Mouse (Mus musculus) olfactory bulb, adult 2 months (tissue): Measurements from ENCODE around the gene Cdkl1. TPM values are rescaled to one million over a fixed set of nuclear protein-coding genes. Genes with fewer than 3 reads are reported as not detected.

Experiments used
- H3K27ac ChIP-seq: fragments of 200-500 bp; 2 replicates; pipeline ENCODE4 v1.5.1; 2012; ENCODE audit warnings: low read depth, low read length; ENCODE audit not compliant: insufficient read depth
- H3K4me1 ChIP-seq: fragments of 200-500 bp; 2 replicates; pipeline ENCODE4 v1.6.1; 2012; ENCODE audit warnings: low read length; ENCODE audit not compliant: control insufficient read depth, insufficient read depth
- H3K4me3 ChIP-seq: fragments of 200-500 bp; 2 replicates; pipeline ENCODE4 v1.5.1; 2012; ENCODE audit warnings: mild to moderate bottlenecking, low read depth, low read length, moderate library complexity; ENCODE audit not compliant: insufficient read depth
- CTCF ChIP-seq: fragments of 200-500 bp; IDR thresholded peaks from 2 replicates; pipeline ENCODE4 v1.5.1; 2012; ENCODE audit warnings: low read depth, mild to moderate bottlenecking, low read length, moderate library complexity; ENCODE audit not compliant: insufficient read depth
- POLR2A ChIP-seq: fragments of 200-500 bp; IDR thresholded peaks from 2 replicates; pipeline ENCODE4 v1.6.1; 2012; ENCODE audit warnings: mild to moderate bottlenecking, low read depth, low read length, moderate library complexity; ENCODE audit not compliant: insufficient read depth
- WGBS: fragments of 180-500 bp; shearing (Covaris S2); methylation state at CpG from one replicate; pipeline ENCODE4 v1.1.7; 2018; 5-methylcytosine and 5-hydroxymethylcytosine counted together
- polyA plus RNA-seq: library from polyadenylated mRNA; stranded (reverse); fragments of >200 nt; gene quantifications from 2 replicates; pipeline ENCODE4 v1.2.4, GENCODE M21; 2012; ENCODE audit warnings: low replicate concordance; ENCODE audit not compliant: missing spikeins, insufficient read depth, insufficient read length

The Cdkl1 gene
- polyA plus RNA-seq: not detected in 2 replicates

DNA sequence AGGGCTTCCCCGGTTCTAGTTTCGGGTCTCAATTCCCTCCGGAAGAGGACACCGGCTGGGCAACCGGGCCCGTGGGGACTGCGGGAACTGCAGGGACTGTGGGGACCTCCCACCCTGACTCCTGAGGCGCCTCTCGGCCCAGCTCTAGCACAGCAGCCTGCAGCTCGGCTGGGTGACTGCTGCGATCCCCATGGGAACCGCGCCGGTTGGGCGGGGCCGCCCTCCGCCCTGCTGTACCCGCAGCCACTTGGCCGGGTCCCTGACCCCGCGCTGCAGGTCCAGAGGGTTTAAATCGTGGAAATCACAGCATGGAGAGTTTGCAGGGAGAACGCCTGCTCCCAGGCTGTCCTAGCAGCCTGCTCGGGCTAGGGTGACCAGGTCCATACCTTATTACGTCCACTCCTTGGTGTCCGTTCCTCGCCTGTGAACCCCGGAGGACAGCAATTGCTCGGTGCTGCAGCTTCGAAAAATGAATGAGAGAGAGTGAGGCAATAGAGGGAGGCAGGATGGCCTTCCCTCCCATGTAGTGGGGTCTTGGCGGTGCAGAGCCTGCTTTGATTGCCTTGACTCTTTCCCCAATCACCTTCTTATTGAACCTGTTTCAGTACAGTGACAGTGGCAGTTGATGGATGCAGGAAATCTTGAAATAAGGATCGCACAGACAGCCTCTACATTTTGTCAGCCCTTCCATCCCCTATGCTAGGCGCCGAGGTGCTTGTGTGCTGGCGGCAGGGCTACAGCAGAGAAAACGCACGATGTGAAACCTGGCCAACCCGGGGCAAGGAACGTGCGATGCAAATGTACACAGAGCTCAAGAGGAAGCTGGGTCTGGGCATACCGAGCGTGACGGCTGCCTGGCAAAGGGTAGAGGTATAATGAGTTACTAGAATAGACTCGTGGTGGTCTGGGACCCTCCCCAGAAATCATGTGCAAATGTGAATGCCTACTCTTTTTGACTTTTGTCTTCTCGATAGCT is at the start of gene Cdkl1:
Gene Cdkl1, minus strand, starts transcription at position 738 of the 976 bp plus-strand sequence.
- peak within 1 kb of the TSS; percentile 66 for H3K4me3 ChIP-seq
- H3K27ac ChIP-seq: peak within 1 kb of the TSS; percentile 31
- 2% methylated on average over 45 of the region's 45 CpGs for WGBS
- H3K4me1 ChIP-seq: peaks cover 7% of the 10 kb centered on the region; the same call in 1 of the 2 replicates
- no peak for TF ChIP-seq POLR2A
- TF ChIP-seq CTCF: no peak

DNA sequence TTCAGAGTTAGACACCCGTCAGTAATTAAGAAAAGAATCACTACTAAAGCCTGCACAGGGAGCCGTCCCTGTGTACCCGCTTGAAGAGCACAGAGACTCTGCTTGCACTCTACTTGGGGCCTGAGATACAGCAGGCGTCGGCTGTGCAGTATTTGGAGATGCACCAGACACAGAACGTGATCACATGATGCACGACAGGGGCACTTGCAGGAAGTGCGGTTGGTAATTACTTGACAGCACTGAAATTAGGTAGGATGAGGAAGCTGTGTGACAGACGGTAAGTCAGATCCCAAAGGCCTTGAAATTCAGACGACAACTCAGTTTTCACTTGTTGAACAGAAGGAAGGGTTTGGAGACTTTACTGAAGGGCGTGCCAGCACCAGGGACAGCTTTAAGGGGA is 47.3 kb upstream of the Cdkl1 start:
- WGBS: 56% methylated on average over 11 of the region's 11 CpGs
- Histone ChIP-seq H3K4me3 (no peak overlapping the region), H3K27ac (no peak overlapping the region), H3K4me1 (peaks cover 4% of the 10 kb centered on the region)
- TF ChIP-seq POLR2A: no peak
- no peak for TF ChIP-seq CTCF

GRCm38 (mm10) chr12:69833982-69834604 is 43.0 kb upstream of the Cdkl1 start:
- WGBS: 47% methylated on average over 12 of the region's 12 CpGs
- no peak for TF ChIP-seq CTCF
- no peak for TF ChIP-seq POLR2A
- H3K27ac ChIP-seq: no peak overlapping the region
- H3K4me1 ChIP-seq: peaks cover 2% of the 10 kb centered on the region; the same call in 1 of the 2 replicates
- H3K4me3 ChIP-seq: no peak overlapping the region

- H3K27ac ChIP-seq: no peak overlapping the region
- WGBS: 92% methylated on average over 9 of the region's 9 CpGs
- no peak overlapping the region for H3K4me3 ChIP-seq
- TF ChIP-seq CTCF (no peak), POLR2A (no peak)
- H3K4me1 ChIP-seq: peaks cover 2% of the 10 kb centered on the region; the same call in 1 of the 2 replicates
These were observed 40.3 kb upstream of the Cdkl1 start for GRCm38 (mm10) chr12:69831239-69831910.

GRCm38 (mm10) chr12:69828214-69828613 is 37.1 kb upstream of the Cdkl1 start:
- WGBS: 41% methylated on average over 2 of the region's 2 CpGs
- Histone ChIP-seq H3K4me1 (no peaks in the 10 kb centered on the region), H3K4me3 (no peak overlapping the region), H3K27ac (no peak overlapping the region)
- TF ChIP-seq POLR2A (no peak), CTCF (no peak)

DNA sequence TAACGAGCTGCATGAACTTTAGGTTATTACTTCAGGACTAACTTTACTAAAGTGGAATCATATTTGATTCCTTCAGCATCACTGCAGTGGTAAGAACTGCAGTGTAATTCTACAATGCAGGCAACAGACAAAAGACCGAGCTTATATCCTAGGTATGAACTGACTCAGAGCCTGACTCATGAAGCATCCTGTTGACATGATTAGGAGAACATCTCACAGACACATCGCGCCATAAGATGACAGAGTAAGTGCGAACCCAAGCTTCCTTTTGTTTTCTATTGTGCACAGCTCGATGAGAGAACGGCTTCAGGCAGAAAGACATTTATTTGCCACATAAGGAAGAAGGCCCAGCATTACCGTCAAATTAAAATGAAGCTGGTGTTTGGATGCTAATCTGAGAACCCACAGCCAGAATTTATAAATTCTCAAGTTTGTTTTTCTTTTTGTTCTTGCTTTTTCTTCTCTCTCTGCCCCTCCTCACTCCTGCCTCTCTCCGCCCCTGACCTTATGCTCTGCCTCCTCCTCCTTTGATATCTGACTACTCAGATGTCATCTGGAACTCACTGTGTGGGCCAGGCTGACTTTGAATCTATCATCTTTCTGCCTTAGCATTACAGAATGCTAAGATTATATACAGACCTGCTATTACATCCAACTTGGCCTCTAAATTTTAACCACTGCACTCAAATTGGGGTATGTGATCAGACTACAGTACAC is 34.0 kb upstream of the Cdkl1 start:
- TF ChIP-seq CTCF (no peak), POLR2A (no peak)
- H3K4me3 ChIP-seq: no peak overlapping the region
- no peak overlapping the region for H3K27ac ChIP-seq
- WGBS: 65% methylated on average over 9 of the region's 9 CpGs
- H3K4me1 ChIP-seq: no peaks in the 10 kb centered on the region

DNA sequence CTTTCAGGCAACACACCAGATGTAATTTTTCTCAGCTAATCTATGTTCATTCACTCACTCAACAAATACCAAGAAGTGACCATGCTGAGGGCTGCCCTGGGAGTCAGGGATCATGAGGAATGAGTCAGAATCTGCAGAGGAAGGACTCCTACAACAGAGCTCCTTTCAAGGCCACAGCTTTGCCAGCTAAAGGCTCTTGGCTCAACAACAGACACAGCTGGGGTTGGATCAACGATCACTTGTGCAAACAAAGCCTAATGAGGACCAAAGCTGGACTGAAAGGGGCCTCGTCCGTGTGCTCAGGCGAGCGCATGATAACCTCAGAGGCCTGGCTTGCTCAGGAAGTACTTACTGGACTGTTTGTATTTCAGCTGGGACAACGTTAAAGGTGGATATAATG is 23.2 kb upstream of the Cdkl1 start:
- 0 out of 2 replicates have a peak overlapping the region, but pooled peaks have one; percentile 10 for H3K27ac ChIP-seq
- no peak overlapping the region for H3K4me3 ChIP-seq
- 23% methylated on average over 6 of the region's 6 CpGs for WGBS
- peaks cover 6% of the 10 kb centered on the region for H3K4me1 ChIP-seq
- TF ChIP-seq POLR2A (no peak), CTCF (no peak)

DNA sequence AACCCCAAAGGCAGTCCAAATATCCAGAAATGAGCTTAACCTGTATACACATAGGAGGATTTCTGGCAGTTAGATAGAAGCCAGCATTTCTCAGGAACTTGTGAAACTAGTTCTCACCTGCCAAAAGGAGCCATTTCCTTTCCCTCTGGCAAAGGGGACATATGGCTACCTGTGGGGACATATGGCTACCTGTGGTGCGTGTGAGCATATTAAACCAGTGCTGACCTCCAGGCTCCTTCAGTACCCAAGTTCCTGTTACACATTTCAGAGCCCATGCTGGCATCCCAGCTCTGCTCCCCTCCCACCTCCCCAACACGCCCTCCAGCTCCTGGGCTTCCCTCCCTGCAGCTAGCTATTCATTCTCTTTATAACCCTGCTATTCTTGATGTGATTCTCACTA is 22.5 kb upstream of the Cdkl1 start:
- TF ChIP-seq POLR2A (no peak), CTCF (no peak)
- 60% methylated on average over 2 of the region's 2 CpGs for WGBS
- H3K4me3 ChIP-seq: no peak overlapping the region
- H3K4me1 ChIP-seq: peaks cover 6% of the 10 kb centered on the region
- 0 out of 2 replicates have a peak overlapping the region, but pooled peaks have one; percentile 6 for H3K27ac ChIP-seq
